Mouse (Mus musculus): ENCODE measurements around the gene Glycam1.
A peak's percentile ranks its signal among the peaks of the same experiment; 100 is the strongest.

Gene Glycam1

GRCm38 (mm10) chr15:103518600-103519385 is 46.1 kb downstream of the Glycam1 start:
- peak; percentile 92 to 94 for DNase-seq

DNA sequence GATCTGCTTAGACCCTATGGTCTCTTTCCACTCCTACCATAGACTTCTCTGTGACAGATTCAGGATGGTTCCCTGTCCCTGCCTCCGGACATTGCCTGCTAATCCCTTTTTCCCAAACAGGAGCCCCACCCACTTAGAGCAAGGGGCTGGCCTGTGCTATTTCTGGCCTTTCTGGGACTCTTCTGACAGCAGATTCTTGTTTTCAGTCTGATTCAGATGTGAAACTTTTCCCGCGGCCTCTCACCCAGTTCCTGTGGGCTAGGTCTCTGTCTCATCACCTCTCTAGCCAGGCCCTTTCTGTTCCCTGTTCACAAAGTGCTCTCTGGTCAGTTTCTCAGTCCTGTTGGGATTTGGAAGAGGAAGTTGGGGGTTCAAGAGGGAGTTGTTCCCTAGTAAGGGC is 50.0 kb downstream of the Glycam1 start:
- peak in 1 of 2 experiments; percentile 13 for DNase-seq

- peak; percentile 96 to 97 for DNase-seq
Measured at GRCm38 (mm10) chr15:103514119-103514518, 50.8 kb downstream of the Glycam1 start.

DNA sequence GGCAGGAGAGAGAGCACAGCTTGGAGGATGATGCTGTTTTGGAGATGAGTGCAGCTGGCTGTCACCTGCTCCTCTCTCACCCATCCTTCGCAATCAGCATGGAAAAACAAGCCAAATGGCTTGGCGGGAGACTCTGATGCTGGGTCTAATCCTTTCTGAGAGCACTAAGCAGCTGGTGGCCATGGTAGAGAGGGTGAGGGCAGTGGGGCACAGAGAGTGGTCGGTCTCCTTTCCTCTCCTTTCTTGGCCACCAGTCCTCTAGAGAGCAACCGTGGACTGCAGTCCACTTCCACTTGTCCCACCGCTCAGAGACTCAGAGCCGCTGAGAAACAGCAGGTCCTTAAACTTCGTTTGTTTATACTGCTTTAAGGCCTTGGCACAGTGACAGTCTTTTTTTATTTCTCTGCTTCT is 51.3 kb downstream of the Glycam1 start:
- peak; percentile 73 to 81 for DNase-seq
